Mouse (Mus musculus) midbrain, embryonic 11.5 days (tissue): ENCODE measurements around the gene Tmem88. TPM values are rescaled to one million over a fixed set of nuclear protein-coding genes. Genes with fewer than 3 reads are reported as not detected.

Source experiments
- ATAC-seq: fragments of 200-750 bp; cut with Nextera tagmentation; 2 replicates; pipeline ENCODE4 v1.8.0; 2017; ENCODE audit warnings: moderate TSS enrichment, moderate library complexity; ENCODE audit not compliant: low FRiP score
- DNase-seq: peaks from one replicate; pipeline ENCODE4 v3.0.0; 2015; ENCODE audit warnings: low spot score; ENCODE audit errors: missing footprints
- H3K27ac ChIP-seq: fragments of 300-500 bp; sonication (generic); 2 replicates; pipeline ENCODE4 v1.5.1; 2014; ENCODE audit warnings: low read depth, low read length
- H3K27me3 ChIP-seq: fragments of 300-500 bp; sonication (generic); 2 replicates; pipeline ENCODE4 v1.6.1; 2014; ENCODE audit warnings: mild to moderate bottlenecking, low read length, moderate library complexity, mixed read lengths; ENCODE audit not compliant: control insufficient read depth, insufficient read depth
- H3K36me3 ChIP-seq: fragments of 300-500 bp; sonication (generic); 2 replicates; pipeline ENCODE4 v1.6.1; 2014; ENCODE audit warnings: mild to moderate bottlenecking, low read length, moderate library complexity, mixed read lengths; ENCODE audit not compliant: control insufficient read depth, insufficient read depth
- H3K4me1 ChIP-seq: fragments of 300-500 bp; sonication (generic); 2 replicates; pipeline ENCODE4 v1.6.1; 2014; ENCODE audit warnings: low read length; ENCODE audit not compliant: control insufficient read depth, insufficient read depth
- H3K4me2 ChIP-seq: fragments of 300-500 bp; sonication (generic); 2 replicates; pipeline ENCODE4 v1.6.1; 2014; ENCODE audit warnings: mild to moderate bottlenecking, moderate library complexity
- H3K4me3 ChIP-seq: fragments of 300-500 bp; sonication (generic); 2 replicates; pipeline ENCODE4 v1.5.1; 2014; ENCODE audit warnings: low read depth, low read length
- H3K9ac ChIP-seq: fragments of 300-500 bp; sonication (generic); 2 replicates; pipeline ENCODE4 v1.6.1; 2014; ENCODE audit warnings: low read length
- H3K9me3 ChIP-seq: fragments of 300-500 bp; sonication (generic); 2 replicates; pipeline ENCODE4 v1.6.1; 2016; ENCODE audit warnings: low read length; ENCODE audit not compliant: control insufficient read depth
- WGBS: fragments of 180-500 bp; shearing (Covaris S2); extraction: QIAGEN DNeasy Blood & Tissue Kit; methylation state at CpG from one replicate; pipeline ENCODE4 v1.1.7; 2014; 5-methylcytosine and 5-hydroxymethylcytosine counted together
- polyA plus RNA-seq: library from polyadenylated mRNA; unstranded; fragments of >200 nt; fragmentation: Nextera tagmentation; extraction: Ambion mirVana; gene quantifications from 2 replicates; pipeline ENCODE4 v1.2.1, GENCODE M21; 2014

Tmem88 gene
- polyA plus RNA-seq, 1 experiment from 2014 or later: 13.1 TPM

GRCm38 (mm10) chr11:69369990-69370816 is 27.8 kb downstream of the Tmem88 start:
- 32% methylated on average over 2 of the region's 2 CpGs for WGBS
- Histone ChIP-seq H3K36me3 (no peaks in the 10 kb centered on the region), H3K27ac (peak overlapping the region; percentile 99), H3K4me1 (peaks cover 39% of the 10 kb centered on the region), H3K4me2 (peak overlapping the region; percentile 94), H3K27me3 (no peaks in the 10 kb centered on the region), H3K4me3 (peak overlapping the region; percentile 97), H3K9me3 (no peaks in the 10 kb centered on the region; the same call in 1 of the 2 replicates), H3K9ac (peak overlapping the region; percentile 99)
- DNase-seq (peak; percentile 89), ATAC-seq (no peak)

GRCm38 (mm10) chr11:69369215-69369989 is 28.6 kb downstream of the Tmem88 start, which contains the start of gene Chd3:
Gene Chd3 (minus strand): TSS chr11:69369406.
- 4% methylated on average over 15 of the region's 34 CpGs for WGBS
- DNase-seq (peak; percentile 95), ATAC-seq (no peak)
- Histone ChIP-seq H3K36me3 (no peaks in the 10 kb centered on the region; the same call in 1 of the 2 replicates), H3K4me3 (peak within 1 kb of the TSS; percentile 97), H3K4me1 (peaks cover 47% of the 10 kb centered on the region), H3K27me3 (no peaks in the 10 kb centered on the region), H3K9ac (peak within 1 kb of the TSS; percentile 99), H3K4me2 (peak within 1 kb of the TSS; percentile 94), H3K27ac (peak within 1 kb of the TSS; percentile 99), H3K9me3 (no peaks in the 10 kb centered on the region; the same call in 1 of the 2 replicates)

- H3K27ac ChIP-seq: peak overlapping the region; percentile 99
- peak overlapping the region; percentile 99 for H3K9ac ChIP-seq
- H3K4me2 ChIP-seq: peak overlapping the region; percentile 94
- DNase-seq (peak; percentile 95), ATAC-seq (peak; percentile 61)
- peak overlapping the region; percentile 97 for H3K4me3 ChIP-seq
- under 1% methylated on average over 48 of the region's 106 CpGs for WGBS
- peaks cover 50% of the 10 kb centered on the region for H3K4me1 ChIP-seq
- H3K27me3 ChIP-seq: no peaks in the 10 kb centered on the region
- H3K36me3 ChIP-seq: no peaks in the 10 kb centered on the region; the same call in 1 of the 2 replicates
- no peaks in the 10 kb centered on the region; the same call in 1 of the 2 replicates for H3K9me3 ChIP-seq
These were observed 29.4 kb downstream of the Tmem88 start for GRCm38 (mm10) chr11:69368356-69369214.

- Histone ChIP-seq H3K9ac (peak overlapping the region; percentile 99), H3K4me2 (peak overlapping the region; percentile 94), H3K36me3 (no peaks in the 10 kb centered on the region; the same call in 1 of the 2 replicates), H3K9me3 (no peaks in the 10 kb centered on the region; the same call in 1 of the 2 replicates), H3K4me1 (peaks cover 50% of the 10 kb centered on the region), H3K27me3 (no peaks in the 10 kb centered on the region), H3K27ac (peak overlapping the region; percentile 99), H3K4me3 (peak overlapping the region; percentile 97)
- under 1% methylated on average over 22 of the region's 22 CpGs for WGBS
- peak; percentile 97 for DNase-seq
- ATAC-seq: peak; percentile 59
These were observed 30.2 kb downstream of the Tmem88 start for GRCm38 (mm10) chr11:69367616-69368355.

- peak overlapping the region; percentile 99 for H3K9ac ChIP-seq
- DNase-seq (peak; percentile 96), ATAC-seq (no peak)
- peak overlapping the region; percentile 99 for H3K27ac ChIP-seq
- no peaks in the 10 kb centered on the region for H3K9me3 ChIP-seq
- under 1% methylated on average over 22 of the region's 22 CpGs for WGBS
- peaks cover 50% of the 10 kb centered on the region for H3K4me1 ChIP-seq
- no peaks in the 10 kb centered on the region for H3K27me3 ChIP-seq
- peak overlapping the region; percentile 97 for H3K4me3 ChIP-seq
- no peaks in the 10 kb centered on the region; the same call in 1 of the 2 replicates for H3K36me3 ChIP-seq
- H3K4me2 ChIP-seq: peak overlapping the region; percentile 94
These were observed 31.0 kb downstream of the Tmem88 start for GRCm38 (mm10) chr11:69366855-69367615.

- Histone ChIP-seq H3K9ac (peak overlapping the region; percentile 99), H3K4me1 (peaks cover 45% of the 10 kb centered on the region), H3K9me3 (no peaks in the 10 kb centered on the region), H3K36me3 (no peaks in the 10 kb centered on the region; the same call in 1 of the 2 replicates), H3K27ac (peak overlapping the region; percentile 99), H3K27me3 (no peaks in the 10 kb centered on the region), H3K4me3 (peak overlapping the region; percentile 97), H3K4me2 (peak overlapping the region; percentile 94)
- ATAC-seq (peak; percentile 83), DNase-seq (peak; percentile 97)
- 1% methylated on average over 26 of the region's 26 CpGs for WGBS
These were observed 31.7 kb downstream of the Tmem88 start for GRCm38 (mm10) chr11:69366157-69366854.

GRCm38 (mm10) chr11:69365722-69366121 is 32.3 kb downstream of the Tmem88 start:
- H3K4me2 ChIP-seq: peak overlapping the region; percentile 94
- H3K4me3 ChIP-seq: peak overlapping the region; percentile 97
- peaks cover 3% of the 10 kb centered on the region; the same call in 1 of the 2 replicates for H3K36me3 ChIP-seq
- peaks cover 39% of the 10 kb centered on the region for H3K4me1 ChIP-seq
- 0 out of 2 replicates have a peak, but pooled peaks have one; percentile 1 for ATAC-seq
- H3K9ac ChIP-seq: peak overlapping the region; percentile 50
- no peaks in the 10 kb centered on the region for H3K9me3 ChIP-seq
- peak; percentile 92 for DNase-seq
- no peaks in the 10 kb centered on the region for H3K27me3 ChIP-seq
- 27% methylated on average over 6 of the region's 6 CpGs for WGBS
- peak overlapping the region; percentile 99; the same call in 1 of the 2 replicates for H3K27ac ChIP-seq
